Mouse (Mus musculus): ENCODE measurements around the gene Papola. TPM values are rescaled to one million over a fixed set of nuclear protein-coding genes. Genes with fewer than 3 reads are reported as not detected.

The Papola gene
- polyA plus RNA-seq, 1 experiment from 2014 or later: 136 TPM

DNA sequence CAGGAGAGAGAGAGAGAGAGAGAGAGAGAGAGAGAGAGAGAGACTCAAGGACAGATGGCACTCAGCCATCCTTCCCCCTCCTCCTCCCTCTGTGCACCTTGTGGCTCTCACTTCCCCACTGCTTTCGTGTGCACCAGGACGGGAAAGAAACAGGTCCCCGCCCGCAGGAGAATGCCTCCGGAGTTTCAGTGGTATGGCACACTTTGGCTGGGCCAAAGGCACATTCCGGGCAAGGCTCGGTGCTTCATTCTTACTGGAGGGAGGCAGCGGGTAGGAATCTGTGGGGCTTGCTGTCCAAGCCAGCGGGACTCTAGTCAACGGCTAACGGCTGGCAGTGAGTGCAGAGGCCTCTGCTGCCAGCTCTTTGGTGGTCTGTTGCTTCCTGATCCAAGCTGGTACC lies 92.0 kb downstream of the Papola start:
- Histone ChIP-seq H3K4me2 (no peak overlapping the region), H3K9me3 (replicated peaks; ENCODE audit: control insufficient read depth, low read length) (peaks cover 9% of the 10 kb centered on the region), H3K9ac (ENCODE audit: low read depth, low read length) (no peak overlapping the region), H3K27me3 (ENCODE audit: control insufficient read depth, insufficient read depth, low read length) (peaks cover 12% of the 10 kb centered on the region; the same call in 1 of the 2 replicates), H3K4me3 (ENCODE audit: low read depth, low read length) (no peak overlapping the region), H3K36me3 (ENCODE audit: control insufficient read depth, insufficient read depth, low read length) (no peaks in the 10 kb centered on the region), H3K27ac (ENCODE audit: low read depth, low read length) (no peak overlapping the region), H3K4me1 (ENCODE audit: control insufficient read depth, insufficient read depth, low read length) (no peaks in the 10 kb centered on the region)
- 66% methylated on average over 11 of the region's 11 CpGs for WGBS (ENCODE audit: insufficient replicate concordance)
- no peak for ATAC-seq (replicated peaks; ENCODE audit: insufficient number of reproducible peaks, low FRiP score, low TSS enrichment)

DNA sequence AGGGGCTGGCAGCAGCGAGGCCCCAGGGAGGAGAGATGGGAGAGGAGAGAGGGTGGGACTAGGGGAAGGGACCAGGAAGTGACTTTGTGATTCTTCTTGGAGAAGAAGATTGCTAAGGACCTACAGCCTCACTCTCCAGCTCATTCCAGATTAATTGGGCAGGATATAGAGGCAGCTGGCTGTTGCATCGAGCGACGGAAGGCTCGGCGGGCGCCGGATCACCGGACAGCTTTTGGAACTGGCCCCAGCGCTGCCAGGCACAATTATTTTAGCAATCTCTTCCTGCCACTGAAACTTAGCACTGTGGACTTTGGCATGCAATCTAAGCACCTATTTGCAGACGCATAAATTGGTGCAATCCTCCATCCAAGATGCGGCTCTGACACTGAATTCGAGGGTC lies 92.4 kb downstream of the Papola start:
- H3K27me3 ChIP-seq (ENCODE audit: control insufficient read depth, insufficient read depth, low read length): peaks cover 12% of the 10 kb centered on the region; the same call in 1 of the 2 replicates
- no peaks in the 10 kb centered on the region for H3K4me1 ChIP-seq (ENCODE audit: control insufficient read depth, insufficient read depth, low read length)
- 83% methylated on average over 13 of the region's 13 CpGs for WGBS (ENCODE audit: insufficient replicate concordance)
- no peaks in the 10 kb centered on the region for H3K36me3 ChIP-seq (ENCODE audit: control insufficient read depth, insufficient read depth, low read length)
- no peak overlapping the region for H3K27ac ChIP-seq (ENCODE audit: low read depth, low read length)
- H3K4me3 ChIP-seq (ENCODE audit: low read depth, low read length): no peak overlapping the region
- no peak for ATAC-seq (replicated peaks; ENCODE audit: insufficient number of reproducible peaks, low FRiP score, low TSS enrichment)
- H3K9ac ChIP-seq (ENCODE audit: low read depth, low read length): no peak overlapping the region
- H3K4me2 ChIP-seq: no peak overlapping the region
- H3K9me3 ChIP-seq (replicated peaks; ENCODE audit: control insufficient read depth, low read length): peaks cover 9% of the 10 kb centered on the region

DNA sequence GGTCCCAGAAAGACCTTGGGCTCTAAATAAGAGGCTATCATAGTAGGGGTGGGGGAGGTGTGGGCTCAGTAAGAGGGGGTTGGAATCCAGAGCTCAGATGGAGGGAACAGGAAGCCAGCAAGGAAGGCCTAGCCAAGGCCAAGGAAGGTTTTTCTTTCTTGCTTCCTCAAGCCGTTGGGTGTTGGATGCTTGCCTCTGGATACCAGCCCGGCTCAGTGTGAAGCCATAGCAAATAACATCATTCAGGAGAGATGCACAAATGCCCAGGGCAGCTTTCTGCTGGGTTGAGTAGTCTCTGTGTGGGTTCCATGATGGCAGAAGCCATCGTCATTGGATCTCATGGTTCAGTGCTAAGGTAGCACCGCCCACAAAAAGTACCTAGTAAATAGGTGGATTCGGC lies 94.3 kb downstream of the Papola start:
- Histone ChIP-seq H3K4me3 (ENCODE audit: low read depth, low read length) (no peak overlapping the region), H3K4me2 (no peak overlapping the region), H3K27me3 (ENCODE audit: control insufficient read depth, insufficient read depth, low read length) (peaks cover 12% of the 10 kb centered on the region; the same call in 1 of the 2 replicates), H3K9me3 (replicated peaks; ENCODE audit: control insufficient read depth, low read length) (peaks cover 9% of the 10 kb centered on the region), H3K9ac (ENCODE audit: low read depth, low read length) (no peak overlapping the region), H3K27ac (ENCODE audit: low read depth, low read length) (no peak overlapping the region), H3K36me3 (ENCODE audit: control insufficient read depth, insufficient read depth, low read length) (no peaks in the 10 kb centered on the region), H3K4me1 (ENCODE audit: control insufficient read depth, insufficient read depth, low read length) (no peaks in the 10 kb centered on the region)
- WGBS (ENCODE audit: insufficient replicate concordance): 89% methylated on average over 5 of the region's 5 CpGs
- ATAC-seq (replicated peaks; ENCODE audit: insufficient number of reproducible peaks, low FRiP score, low TSS enrichment): no peak

DNA sequence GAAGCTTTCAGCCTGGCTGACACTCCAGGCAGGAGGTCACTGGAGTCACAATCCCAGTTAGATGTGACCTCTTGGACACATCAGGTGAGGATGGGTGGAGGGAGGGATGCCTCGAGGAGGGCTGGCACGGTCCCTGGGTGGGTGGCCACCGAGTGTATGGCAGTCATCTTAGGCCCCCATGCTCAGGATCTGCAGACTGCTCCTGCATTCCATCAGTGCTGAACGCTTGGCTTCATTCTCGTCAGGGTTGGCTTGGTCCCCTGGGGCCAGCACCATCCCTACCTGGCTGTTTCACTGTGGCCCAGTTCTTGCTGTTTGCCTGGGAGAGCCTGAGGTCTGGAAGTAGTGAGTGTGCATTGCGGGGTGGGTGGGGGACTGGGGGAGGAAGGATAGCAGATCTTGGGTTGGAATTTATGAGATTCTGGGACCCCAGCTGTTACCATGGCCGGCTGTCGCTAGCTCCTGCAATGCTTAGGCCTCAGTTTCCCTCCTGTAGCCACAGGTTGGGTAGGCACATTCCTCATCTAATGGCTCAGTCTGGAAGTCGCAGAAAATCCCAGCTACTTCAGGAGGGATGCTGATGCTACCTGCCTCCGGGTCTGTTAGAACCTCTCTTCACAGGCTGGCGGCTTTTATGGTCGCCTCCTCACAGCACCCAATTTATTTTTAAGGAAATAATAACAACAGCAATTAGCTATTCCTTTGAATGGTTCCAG lies 99.5 kb downstream of the Papola start:
- 77% methylated on average over 12 of the region's 12 CpGs for WGBS (ENCODE audit: insufficient replicate concordance)
- no peaks in the 10 kb centered on the region for H3K27me3 ChIP-seq (ENCODE audit: control insufficient read depth, insufficient read depth, low read length)
- H3K27ac ChIP-seq (ENCODE audit: low read depth, low read length): no peak overlapping the region
- no peak overlapping the region for H3K9ac ChIP-seq (ENCODE audit: low read depth, low read length)
- H3K4me2 ChIP-seq: no peak overlapping the region
- H3K36me3 ChIP-seq (ENCODE audit: control insufficient read depth, insufficient read depth, low read length): no peaks in the 10 kb centered on the region
- peaks cover 9% of the 10 kb centered on the region for H3K9me3 ChIP-seq (replicated peaks; ENCODE audit: control insufficient read depth, low read length)
- no peaks in the 10 kb centered on the region for H3K4me1 ChIP-seq (ENCODE audit: control insufficient read depth, insufficient read depth, low read length)
- no peak overlapping the region for H3K4me3 ChIP-seq (ENCODE audit: low read depth, low read length)
- ATAC-seq (replicated peaks; ENCODE audit: insufficient number of reproducible peaks, low FRiP score, low TSS enrichment): no peak

DNA sequence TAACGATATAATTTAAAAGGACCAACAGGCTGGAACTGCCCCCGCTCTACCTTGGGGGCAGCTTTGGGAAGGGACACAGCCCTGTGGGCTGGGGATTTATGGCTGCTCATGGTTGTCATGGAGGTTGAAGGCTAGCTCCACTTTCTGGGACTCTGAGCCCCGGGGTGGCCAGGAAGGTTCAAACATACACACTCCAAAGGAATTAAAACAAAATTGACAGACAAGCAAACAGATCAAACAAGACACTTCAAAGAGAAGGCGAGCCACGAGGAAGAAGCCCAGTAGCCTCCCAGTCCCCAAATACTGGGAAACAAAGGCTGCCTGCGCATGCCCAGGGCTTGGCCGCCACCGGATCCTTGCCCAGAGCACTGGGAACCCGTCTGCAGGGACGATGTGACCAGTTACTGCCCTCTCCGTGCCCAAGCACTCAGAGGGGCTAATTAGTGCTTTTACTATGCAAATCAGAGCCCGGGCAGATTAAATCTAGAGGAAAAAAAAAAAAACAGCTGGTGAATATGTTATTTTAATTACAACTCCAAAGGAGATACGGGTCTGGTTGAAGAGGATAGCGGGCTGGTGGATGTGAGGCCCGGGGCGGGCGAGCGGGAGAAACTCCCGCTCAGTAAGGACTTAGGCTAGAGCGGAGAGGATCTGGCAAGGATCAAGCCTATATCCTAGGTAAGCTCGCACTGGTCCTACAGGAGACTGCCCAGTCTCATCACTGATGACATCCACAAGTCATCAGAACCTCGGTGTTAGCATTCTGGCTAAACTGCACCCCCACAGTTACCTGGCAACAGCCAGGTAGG lies 100.2 kb downstream of the Papola start:
- no peak for ATAC-seq (replicated peaks; ENCODE audit: insufficient number of reproducible peaks, low FRiP score, low TSS enrichment)

More for the DNA sequence above, 100.2 kb downstream of the Papola start:
- no peak overlapping the region for H3K4me3 ChIP-seq (ENCODE audit: low read depth, low read length)
- H3K4me1 ChIP-seq (ENCODE audit: control insufficient read depth, insufficient read depth, low read length): no peaks in the 10 kb centered on the region
- WGBS (ENCODE audit: insufficient replicate concordance): 42% methylated on average over 22 of the region's 22 CpGs
- no peak overlapping the region for H3K27ac ChIP-seq (ENCODE audit: low read depth, low read length)
- H3K9me3 ChIP-seq (replicated peaks; ENCODE audit: control insufficient read depth, low read length): peaks cover 5% of the 10 kb centered on the region
- H3K4me2 ChIP-seq: no peak overlapping the region
- no peak overlapping the region for H3K9ac ChIP-seq (ENCODE audit: low read depth, low read length)
- no peaks in the 10 kb centered on the region for H3K27me3 ChIP-seq (ENCODE audit: control insufficient read depth, insufficient read depth, low read length)
- no peaks in the 10 kb centered on the region for H3K36me3 ChIP-seq (ENCODE audit: control insufficient read depth, insufficient read depth, low read length)

Small RNA genes within 50 kb of the gene (microRNA-seq; reads per million reads assigned to microRNA genes)
- 0.61 reads per million for gene Gm22120 (ENCODE audit: borderline number of aligned reads)

Other genes starting within 250 kb of the Papola start
- 0.42 and 0.69 TPM in 2 replicates for gene Bdkrb2, start 221.5 kb upstream of the Papola start, polyA plus RNA-seq (2014; fragmentation: Nextera tagmentation; extraction: Ambion mirVana)
- not detected in 2 replicates for gene Bdkrb1, start 181.6 kb upstream of the Papola start, polyA plus RNA-seq (2014; fragmentation: Nextera tagmentation; extraction: Ambion mirVana)
- 27.4 and 27.7 TPM in 2 replicates for gene Gskip, start 99.9 kb upstream of the Papola start, polyA plus RNA-seq (2014; fragmentation: Nextera tagmentation; extraction: Ambion mirVana)
- 12.2 and 14.0 TPM in 2 replicates for gene Atg2b, start 99.5 kb upstream of the Papola start, polyA plus RNA-seq (2014; fragmentation: Nextera tagmentation; extraction: Ambion mirVana)
- gene Ak7, start 78.7 kb upstream of the Papola start, polyA plus RNA-seq (2014; fragmentation: Nextera tagmentation; extraction: Ambion mirVana): 0.13 and 0.19 TPM in 2 replicates
- gene Vrk1, start 225.5 kb downstream of the Papola start, polyA plus RNA-seq (2014; fragmentation: Nextera tagmentation; extraction: Ambion mirVana): 49.8 and 52.4 TPM in 2 replicates

All from heart, embryonic 11.5 days (tissue).